Mouse (Mus musculus): Measurements from ENCODE around the gene Unc5cl.

The Unc5cl gene
- long read RNA-seq, experiment 1 = 0 reads
- long read RNA-seq, experiment 2 = 0 reads

GRCm38 (mm10) chr17:48454688-48455087 lies at the start of gene Unc5cl:
Unc5cl (plus strand) TSS chr17:48454901.
- intact Hi-C loops (cut with DNase I) = no loop called here

- intact Hi-C loops (cut with DNase I) = no loop called here
These were observed 47.5 kb upstream of the Unc5cl start for GRCm38 (mm10) chr17:48407154-48407553.

- intact Hi-C loops (cut with DNase I) = no loop called here
These were observed 46.7 kb upstream of the Unc5cl start for GRCm38 (mm10) chr17:48407910-48408525.

GRCm38 (mm10) chr17:48408526-48409291 lies 46.0 kb upstream of the Unc5cl start:
- intact Hi-C loops (cut with DNase I) = no loop called here

GRCm38 (mm10) chr17:48409380-48410298 lies 45.1 kb upstream of the Unc5cl start, which contains the start of the genes Nfya and Oard1:
Nfya (minus strand) TSS chr17:48409906.
Oard1 (plus strand) TSS chr17:48410014.
- intact Hi-C loops (cut with DNase I) = no loop called here

- intact Hi-C loops (cut with DNase I) = no loop called here
These were observed 44.4 kb upstream of the Unc5cl start for GRCm38 (mm10) chr17:48410299-48410785.

GRCm38 (mm10) chr17:48411241-48411640 lies 43.5 kb upstream of the Unc5cl start:
- intact Hi-C loops (cut with DNase I) = no loop called here

GRCm38 (mm10) chr17:48416011-48416410 lies 38.7 kb upstream of the Unc5cl start:
- intact Hi-C loops (cut with DNase I) = loop anchor here (5.0 kb wide), 1 partner anchor 186 kb away; no protein-coding TSS in a partner anchor

GRCm38 (mm10) chr17:48416425-48417195 lies 38.1 kb upstream of the Unc5cl start:
- intact Hi-C loops (cut with DNase I) = loop anchor here (5.0 kb wide), 1 partner anchor 186 kb away; no protein-coding TSS in a partner anchor

- intact Hi-C loops (cut with DNase I) = loop anchor here (5.0 kb wide), 1 partner anchor 185 kb away; no protein-coding TSS in a partner anchor
These were observed 37.2 kb upstream of the Unc5cl start for GRCm38 (mm10) chr17:48417521-48417920.

- intact Hi-C loops (cut with DNase I) = loop anchor here (5.0 kb wide), 1 partner anchor 184 kb away; no protein-coding TSS in a partner anchor
These were observed 36.5 kb upstream of the Unc5cl start for GRCm38 (mm10) chr17:48418174-48418573.

- intact Hi-C loops (cut with DNase I) = loop anchor here (5.0 kb wide), 1 partner anchor 184 kb away; no protein-coding TSS in a partner anchor
These were observed 35.9 kb upstream of the Unc5cl start for GRCm38 (mm10) chr17:48418781-48419180.

- intact Hi-C loops (cut with DNase I) = loop anchor here (5.0 kb wide), 1 partner anchor 183 kb away; no protein-coding TSS in a partner anchor
These were observed 35.1 kb upstream of the Unc5cl start for GRCm38 (mm10) chr17:48419571-48419970.

- intact Hi-C loops (cut with DNase I) = no loop called here
These were observed 30.5 kb upstream of the Unc5cl start for GRCm38 (mm10) chr17:48424237-48424636.

- intact Hi-C loops (cut with DNase I) = no loop called here
These were observed 28.7 kb upstream of the Unc5cl start for GRCm38 (mm10) chr17:48425823-48426612.

- intact Hi-C loops (cut with DNase I) = no loop called here
These were observed 27.5 kb upstream of the Unc5cl start for GRCm38 (mm10) chr17:48426991-48427750.

GRCm38 (mm10) chr17:48427852-48428530 lies 26.7 kb upstream of the Unc5cl start:
- intact Hi-C loops (cut with DNase I) = no loop called here

- intact Hi-C loops (cut with DNase I) = no loop called here
These were observed 24.3 kb upstream of the Unc5cl start for GRCm38 (mm10) chr17:48430394-48430793.
